Mouse (Mus musculus) CH12.LX (cell line): Measurements from ENCODE around the gene 1700088E04Rik. TPM values are rescaled to one million over a fixed set of nuclear protein-coding genes. Genes with fewer than 3 reads are reported as not detected.

Experiments used
- DNase-seq: peaks from one replicate; pipeline ENCODE4 v3.0.0-alpha.2; 2013; ENCODE audit errors: extremely low read depth
- H3K27ac ChIP-seq: 2 replicates; pipeline ENCODE4 v1.5.1; 2012; ENCODE audit warnings: low read depth, mild to moderate bottlenecking, control low read depth, moderate library complexity; ENCODE audit not compliant: insufficient read depth
- H3K27me3 ChIP-seq: replicated peaks from 2 replicates; pipeline ENCODE3; 2012; ENCODE audit warnings: inconsistent platforms
- H3K36me3 ChIP-seq, 2 experiments: replicated peaks in 1 of 2; 2 replicates each; pipeline versions ENCODE3 to v1.6.1; 2012; ENCODE audit warnings: inconsistent platforms in 1 of 2, low read length in 1 of 2, mild to moderate bottlenecking in 1 of 2, mixed read lengths in 1 of 2, moderate library complexity in 1 of 2; ENCODE audit not compliant: control insufficient read depth in 1 of 2, insufficient read depth in 1 of 2
- H3K4me1 ChIP-seq, 2 experiments: 2 replicates each; pipeline ENCODE4 v1.6.1; 2012; ENCODE audit warnings: inconsistent platforms in 1 of 2, moderate library complexity in 1 of 2; ENCODE audit not compliant: insufficient read depth in 2 of 2, control insufficient read depth in 1 of 2
- H3K4me2 ChIP-seq: 2 replicates; pipeline ENCODE4 v1.6.1; 2012; ENCODE audit warnings: low read depth, mild to moderate bottlenecking, control low read depth; ENCODE audit not compliant: poor library complexity, insufficient read depth, severe bottlenecking
- H3K4me3 ChIP-seq, 3 experiments: fragments of 150-350 bp in 1 of 3; sonication (generic) in 1 of 3; replicated peaks in 1 of 3; 2 replicates each; pipeline versions ENCODE3 to v1.5.1; 2011 to 2012; ENCODE audit warnings: low read depth in 2 of 3, low read length in 2 of 3, mild to moderate bottlenecking in 2 of 3, moderate library complexity in 2 of 3, control low read depth in 1 of 3, improper control_type of control experiment in 1 of 3, inconsistent platforms in 1 of 3, mixed read lengths in 1 of 3; ENCODE audit not compliant: poor library complexity in 1 of 3
- H3K79me2 ChIP-seq: replicated peaks from 2 replicates; pipeline ENCODE4 v1.6.1; 2012; ENCODE audit warnings: mild to moderate bottlenecking, moderate library complexity; ENCODE audit not compliant: control insufficient read depth, poor library complexity, insufficient read depth, severe bottlenecking; ENCODE audit errors: extremely low read depth
- H3K9ac ChIP-seq: 2 replicates; pipeline ENCODE4 v1.6.1; 2012; ENCODE audit warnings: low read depth, mild to moderate bottlenecking, control low read depth, moderate library complexity; ENCODE audit not compliant: insufficient read depth
- H3K9me3 ChIP-seq: replicated peaks from 2 replicates; pipeline ENCODE3; 2012; ENCODE audit warnings: low read length, inconsistent platforms, mixed read lengths
- CHD1 ChIP-seq: IDR thresholded peaks from 2 replicates; pipeline ENCODE4 v1.6.1; 2012; ENCODE audit warnings: low read depth, low read length, improper control_type of control experiment, inconsistent platforms
- CHD2 ChIP-seq: IDR thresholded peaks from 2 replicates; pipeline ENCODE4 v1.6.1; 2011; ENCODE audit warnings: low read length, improper control_type of control experiment
- CTCF ChIP-seq, 2 experiments: IDR thresholded peaks in 1 of 2; conservative IDR thresholded peaks in 1 of 2; 2 replicates each; pipeline ENCODE4 v1.5.1; 2011 to 2012; ENCODE audit warnings: low read depth in 2 of 2, low read length in 2 of 2, improper control_type of control experiment in 1 of 2, inconsistent platforms in 1 of 2, mild to moderate bottlenecking in 1 of 2, moderate library complexity in 1 of 2
- E2F4 ChIP-seq: IDR thresholded peaks from 2 replicates; pipeline ENCODE4 v1.6.1; 2011; ENCODE audit warnings: low read depth, low read length, improper control_type of control experiment; ENCODE audit not compliant: insufficient replicate concordance
- ELF1 ChIP-seq: IDR thresholded peaks from 2 replicates; pipeline ENCODE4 v1.6.1; 2014; ENCODE audit warnings: low read depth, mild to moderate bottlenecking, inconsistent platforms, low read length, improper control_type of control experiment
- EP300 ChIP-seq: IDR thresholded peaks from 2 replicates; pipeline ENCODE4 v1.6.1; 2011; ENCODE audit warnings: low read length, improper control_type of control experiment
- ETS1 ChIP-seq: conservative IDR thresholded peaks from 2 replicates; pipeline ENCODE4 v1.6.1; 2012; ENCODE audit warnings: low read depth, mild to moderate bottlenecking, inconsistent platforms, low read length, improper control_type of control experiment, moderate library complexity
- HCFC1 ChIP-seq: IDR thresholded peaks from 2 replicates; pipeline ENCODE4 v1.6.1; 2012; ENCODE audit warnings: low read depth, mild to moderate bottlenecking, inconsistent platforms, low read length, improper control_type of control experiment
- IRF4 ChIP-seq: IDR thresholded peaks from 2 replicates; pipeline ENCODE4 v1.6.1; 2014; ENCODE audit warnings: low read depth, mild to moderate bottlenecking, inconsistent platforms, low read length, improper control_type of control experiment
- JUN ChIP-seq: IDR thresholded peaks from 2 replicates; pipeline ENCODE4 v1.6.1; 2011; ENCODE audit warnings: low read depth, mild to moderate bottlenecking, low read length, improper control_type of control experiment, moderate library complexity; ENCODE audit not compliant: insufficient read depth
- JUND ChIP-seq: conservative IDR thresholded peaks from 2 replicates; pipeline ENCODE4 v1.6.1; 2011; ENCODE audit warnings: low read depth, low read length, improper control_type of control experiment
- KAT2A ChIP-seq: IDR thresholded peaks from 2 replicates; pipeline ENCODE4 v1.6.1; 2012; ENCODE audit warnings: low read length, improper control_type of control experiment, inconsistent platforms; ENCODE audit not compliant: insufficient replicate concordance
- MAFK ChIP-seq: IDR thresholded peaks from 2 replicates; pipeline ENCODE4 v1.6.1; 2011; ENCODE audit warnings: low read length, improper control_type of control experiment; ENCODE audit not compliant: insufficient replicate concordance
- MAX ChIP-seq: IDR thresholded peaks from 2 replicates; pipeline ENCODE4 v1.6.1; 2011; ENCODE audit warnings: low read length, improper control_type of control experiment
- MEF2A ChIP-seq: IDR thresholded peaks from 2 replicates; pipeline ENCODE4 v1.6.1; 2014; ENCODE audit warnings: low read depth, mild to moderate bottlenecking, inconsistent platforms, low read length, improper control_type of control experiment, borderline replicate concordance
- MXI1 ChIP-seq: IDR thresholded peaks from 2 replicates; pipeline ENCODE4 v1.6.1; 2011; ENCODE audit warnings: mild to moderate bottlenecking, low read depth, low read length, improper control_type of control experiment
- MYC ChIP-seq: IDR thresholded peaks from 2 replicates; pipeline ENCODE4 v1.6.1; 2011; ENCODE audit warnings: low read depth, mild to moderate bottlenecking, improper control_type of control experiment, low read length
- NELFE ChIP-seq: IDR thresholded peaks from 2 replicates; pipeline ENCODE4 v1.6.1; 2011; ENCODE audit warnings: low read depth, low read length, improper control_type of control experiment
- NRF1 ChIP-seq: IDR thresholded peaks from 2 replicates; pipeline ENCODE4 v1.6.1; 2014; ENCODE audit warnings: low read depth, mild to moderate bottlenecking, inconsistent platforms, low read length, improper control_type of control experiment, moderate library complexity
- PAX5 ChIP-seq: IDR thresholded peaks from 2 replicates; pipeline ENCODE4 v1.6.1; 2012; ENCODE audit warnings: low read length, inconsistent platforms, mixed read lengths
- POLR2A ChIP-seq: IDR thresholded peaks from 2 replicates; pipeline ENCODE4 v1.6.1; 2011; ENCODE audit warnings: low read depth, mild to moderate bottlenecking, improper control_type of control experiment, low read length
- RAD21 ChIP-seq: IDR thresholded peaks from 2 replicates; pipeline ENCODE4 v1.6.1; 2011; ENCODE audit warnings: low read depth, mild to moderate bottlenecking, low read length, improper control_type of control experiment, moderate library complexity
- RCOR1 ChIP-seq: conservative IDR thresholded peaks from 2 replicates; pipeline ENCODE4 v1.6.1; 2012; ENCODE audit warnings: low read depth, mild to moderate bottlenecking, inconsistent platforms, low read length, improper control_type of control experiment
- SMC3 ChIP-seq: IDR thresholded peaks from 2 replicates; pipeline ENCODE4 v1.6.1; 2011; ENCODE audit warnings: low read depth, low read length, improper control_type of control experiment
- TBP ChIP-seq: conservative IDR thresholded peaks from 2 replicates; pipeline ENCODE4 v1.6.1; 2011; ENCODE audit warnings: low read depth, low read length, improper control_type of control experiment
- TCF12 ChIP-seq: IDR thresholded peaks from 2 replicates; pipeline ENCODE4 v1.6.1; 2014; ENCODE audit warnings: low read depth, mild to moderate bottlenecking, inconsistent platforms, low read length, improper control_type of control experiment
- UBTF ChIP-seq: IDR thresholded peaks from 2 replicates; pipeline ENCODE4 v1.6.1; 2012; ENCODE audit warnings: low read depth, mild to moderate bottlenecking, inconsistent platforms, low read length, improper control_type of control experiment, moderate library complexity
- USF1 ChIP-seq: IDR thresholded peaks from 2 replicates; pipeline ENCODE4 v1.6.1; 2014; ENCODE audit warnings: low read depth, mild to moderate bottlenecking, inconsistent platforms, low read length, improper control_type of control experiment
- USF2 ChIP-seq: conservative IDR thresholded peaks from 2 replicates; pipeline ENCODE4 v1.6.1; 2011; ENCODE audit warnings: low read depth, low read length, improper control_type of control experiment
- ZC3H11A ChIP-seq: IDR thresholded peaks from 2 replicates; pipeline ENCODE4 v1.6.1; 2012; ENCODE audit warnings: low read depth, mild to moderate bottlenecking, inconsistent platforms, low read length, improper control_type of control experiment
- ZKSCAN1 ChIP-seq: IDR thresholded peaks from 2 replicates; pipeline ENCODE4 v1.6.1; 2012; ENCODE audit warnings: low read depth, inconsistent platforms, low read length, improper control_type of control experiment, borderline replicate concordance
- ZMIZ1 ChIP-seq: IDR thresholded peaks from 2 replicates; pipeline ENCODE4 v1.6.1; 2012; ENCODE audit warnings: low read depth, mild to moderate bottlenecking, inconsistent platforms, low read length, improper control_type of control experiment
- ZNF384 ChIP-seq: IDR thresholded peaks from 2 replicates; pipeline ENCODE4 v1.6.1; 2012; ENCODE audit warnings: low read depth, low read length, improper control_type of control experiment, inconsistent platforms
- dilution Hi-C: fragments of 300-500 bp; cut with MboI; formaldehyde crosslinking; loops from 2 replicates; pipeline ENCODE4 v1.14.3; 2020; ENCODE audit warnings: low sequenced_read_pairs; ENCODE audit not compliant: extremely low pct_unique_long_range_greater_than_20kb, extremely low pct_ligation_motif_present
- in situ Hi-C: fragments of 300-500 bp; cut with MboI; formaldehyde crosslinking; loops from 3 replicates; pipeline ENCODE4 v1.14.3; 2019; ENCODE audit warnings: low sequenced_read_pairs, low pct_ligation_motif_present, low pct_unique_long_range_greater_than_20kb, mixed read lengths
- polyA plus RNA-seq: library from polyadenylated mRNA; unstranded; fragments of >175 nt; gene quantifications from 2 replicates; pipeline ENCODE4 v1.2.1, GENCODE M21; 2012; ENCODE audit warnings: low read depth; ENCODE audit not compliant: insufficient read length
- total RNA-seq, 2 experiments: library from RNA; depleted of rRNA; stranded (reverse); fragments of 300-350 nt in 1 of 2; fragments of >200 nt in 1 of 2; gene quantifications; 2 replicates each; pipeline ENCODE4 v1.2.3; 2012 to 2014

The 1700088E04Rik gene
- total and polyA plus RNA-seq, 3 experiments = 1.0 to 4.2 (median 2.1) TPM

DNA sequence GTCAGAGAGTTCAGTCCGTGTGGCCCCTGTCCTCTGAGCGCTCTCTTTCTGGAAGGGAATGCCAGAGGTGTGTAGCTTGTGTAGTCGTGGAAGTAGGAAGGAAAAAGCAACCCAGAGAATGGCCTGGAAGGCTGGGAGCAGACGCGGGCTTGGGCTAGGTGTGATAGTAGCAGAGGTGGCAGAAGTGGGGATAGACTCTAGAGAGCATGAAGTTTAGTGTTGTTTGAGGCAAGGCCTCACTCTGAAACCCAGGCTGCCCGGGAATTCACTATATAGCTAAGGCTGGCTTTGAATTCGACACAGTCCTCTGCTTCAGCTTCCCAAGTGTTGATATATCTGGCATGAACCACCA lies 489 bp upstream of the 1700088E04Rik start:
- DNase-seq = no peak
- 0 out of 2 replicates have a peak overlapping the region, but pooled peaks have one; percentile 1 for H3K27ac ChIP-seq
- peaks cover 24 to 34% of the 10 kb centered on the region in 2 experiments for H3K36me3 ChIP-seq
- TF ChIP-seq NELFE (no peak), RAD21 (no peak), UBTF (0 out of 2 replicates have a peak, but pooled peaks have one; percentile 21)
- H3K4me1 ChIP-seq = peaks cover 4 to 31% of the 10 kb centered on the region in 2 experiments; a peak in 3 of 4 replicates
- dilution Hi-C loops (no loop called here), in situ Hi-C loops (no loop called here)
- peaks cover 5% of the 10 kb centered on the region for H3K27me3 ChIP-seq
- peak overlapping the region; percentile 47 for H3K9ac ChIP-seq
- H3K79me2 ChIP-seq = peaks cover 27% of the 10 kb centered on the region
- peak overlapping the region; percentile 77 to 93 (median 92) for H3K4me3 ChIP-seq
- H3K4me2 ChIP-seq = peak overlapping the region; percentile 62
- H3K9me3 ChIP-seq = no peaks in the 10 kb centered on the region

DNA sequence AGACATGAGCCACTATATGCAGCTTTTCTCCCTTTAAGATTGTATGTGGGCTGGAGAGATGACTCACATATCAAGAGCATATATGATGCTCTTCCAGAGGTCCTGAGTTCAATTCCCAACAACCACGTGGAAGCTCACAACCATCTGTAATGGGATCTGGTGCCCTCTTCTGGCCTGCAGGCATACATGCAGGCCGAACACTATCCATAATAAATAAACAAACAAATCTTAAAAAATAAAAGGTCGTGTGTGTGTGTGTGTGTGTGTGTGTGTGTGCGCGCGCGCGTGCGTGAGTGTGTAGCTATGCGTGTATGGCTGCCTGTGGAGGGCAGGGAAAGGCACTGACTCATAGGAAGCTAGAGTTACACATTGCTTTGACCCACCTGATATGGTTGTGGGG lies 1.4 kb downstream of the 1700088E04Rik start:
- peaks cover 27% of the 10 kb centered on the region for H3K79me2 ChIP-seq
- H3K27ac ChIP-seq = no peak overlapping the region
- H3K27me3 ChIP-seq = peaks cover 5% of the 10 kb centered on the region
- H3K4me2 ChIP-seq = no peak overlapping the region
- H3K4me1 ChIP-seq = peaks cover 4 to 34% of the 10 kb centered on the region in 2 experiments; a peak in 3 of 4 replicates
- TF ChIP-seq MAFK (no peak), USF2 (no peak), USF1 (no peak), MAX (peak; percentile 76), SMC3 (no peak), CHD2 (no peak), PAX5 (no peak), TCF12 (no peak), RAD21 (peak; percentile 26), NELFE (no peak), ZKSCAN1 (no peak), ZNF384 (no peak), CHD1 (no peak), RCOR1 (no peak), POLR2A (no peak), CTCF (conservative IDR thresholded peaks at IDR 0.05 in 1 of 2, IDR thresholded peaks at IDR 0.05 in 1 of 2; ENCODE audit: low read depth in 2 of 2, low read length in 2 of 2) (peak; percentile 17 to 55; a peak in 2 of 4 replicates), NRF1 (no peak), IRF4 (no peak), MYC (peak; percentile 94), ZC3H11A (no peak), E2F4 (no peak), ELF1 (no peak), ZMIZ1 (no peak), MEF2A (no peak), JUN (no peak), ETS1 (no peak), UBTF (no peak), TBP (no peak), JUND (no peak), EP300 (no peak), MXI1 (peak; percentile 42; the same call in 1 of the 2 replicates), KAT2A (no peak), HCFC1 (no peak)
- H3K9me3 ChIP-seq = no peaks in the 10 kb centered on the region
- peaks cover 6 to 24% of the 10 kb centered on the region in 2 experiments for H3K36me3 ChIP-seq
- dilution Hi-C loops (no loop called here), in situ Hi-C loops (loop anchor here (5.0 kb wide), 1 partner anchor 42 kb away; no protein-coding TSS in a partner anchor)
- no peak overlapping the region for H3K9ac ChIP-seq
- H3K4me3 ChIP-seq = no peak overlapping the region
- no peak for DNase-seq
